Mouse (Mus musculus) small intestine, adult 2 months (tissue): ENCODE results near the gene Tjp2. TPM values are rescaled to one million over a fixed set of nuclear protein-coding genes. Genes with fewer than 3 reads are reported as not detected.
A peak's percentile ranks its signal among the peaks of the same experiment; 100 is the strongest.

Experiments used
- H3K27ac ChIP-seq: fragments of 200-500 bp; 2 replicates; pipeline ENCODE4 v1.5.1; 2012; ENCODE audit warnings: low read depth, low read length, control low read depth, inconsistent platforms; ENCODE audit not compliant: insufficient read depth
- H3K27me3 ChIP-seq: fragments of 200-500 bp; 2 replicates; pipeline ENCODE4 v1.6.1; 2012; ENCODE audit warnings: mild to moderate bottlenecking, moderate library complexity, low read length, inconsistent platforms; ENCODE audit not compliant: control insufficient read depth, insufficient read depth
- H3K36me3 ChIP-seq: fragments of 200-500 bp; 2 replicates; pipeline ENCODE4 v1.6.1; 2012; ENCODE audit warnings: mild to moderate bottlenecking, low read length, control low read depth, inconsistent platforms; ENCODE audit not compliant: control insufficient read depth, insufficient read depth
- H3K4me1 ChIP-seq: fragments of 200-500 bp; 2 replicates; pipeline ENCODE4 v1.6.1; 2012; ENCODE audit warnings: low read length, inconsistent platforms, mixed read lengths; ENCODE audit not compliant: control insufficient read depth, insufficient read depth, insufficient read length
- H3K4me3 ChIP-seq: fragments of 200-500 bp; 2 replicates; pipeline ENCODE4 v1.5.1; 2012; ENCODE audit warnings: low read depth, mild to moderate bottlenecking, control low read depth, inconsistent platforms, low read length, moderate library complexity
- CTCF ChIP-seq: fragments of 200-500 bp; IDR thresholded peaks from 2 replicates; pipeline ENCODE4 v1.5.1; 2012; ENCODE audit warnings: low read depth, mild to moderate bottlenecking, control low read depth, inconsistent platforms, low read length, moderate library complexity, mixed read lengths; ENCODE audit not compliant: insufficient replicate concordance, insufficient read length; ENCODE audit errors: extremely low read depth
- POLR2A ChIP-seq: fragments of 200-500 bp; IDR thresholded peaks from 2 replicates; pipeline ENCODE4 v1.6.1; 2012; ENCODE audit warnings: low read depth, mild to moderate bottlenecking, control low read depth, inconsistent platforms, low read length, moderate library complexity
- WGBS: fragments of 180-500 bp; shearing (Covaris S2); methylation state at CpG from one replicate; pipeline ENCODE4 v1.1.7; 2018; 5-methylcytosine and 5-hydroxymethylcytosine counted together
- polyA plus RNA-seq: library from polyadenylated mRNA; depleted of rRNA; stranded (reverse); fragments of >200 nt; gene quantifications from 2 replicates; pipeline ENCODE4 v1.2.3, GENCODE M21; 2012

The Tjp2 gene
- polyA plus RNA-seq, 1 experiment, result 74.0 TPM

- H3K27ac ChIP-seq, result no peak overlapping the region
- TF ChIP-seq CTCF, result no peak
- TF ChIP-seq POLR2A, result no peak
- no peaks in the 10 kb centered on the region for H3K4me1 ChIP-seq
- peaks cover 12% of the 10 kb centered on the region for H3K36me3 ChIP-seq
- WGBS, result 65% methylated on average over 2 of the region's 2 CpGs
- H3K27me3 ChIP-seq, result no peaks in the 10 kb centered on the region
- H3K4me3 ChIP-seq, result no peak overlapping the region
These were observed 134.5 kb downstream of the Tjp2 start for GRCm38 (mm10) chr19:24090366-24090765.

GRCm38 (mm10) chr19:24085306-24085705, 139.5 kb downstream of the Tjp2 start:
- TF ChIP-seq POLR2A (no peak), CTCF (no peak)
- WGBS, result 80% methylated on average over 2 of the region's 2 CpGs

GRCm38 (mm10) chr19:24080417-24081080, 144.3 kb downstream of the Tjp2 start:
- H3K27me3 ChIP-seq, result no peaks in the 10 kb centered on the region
- no peak overlapping the region for H3K27ac ChIP-seq
- no peaks in the 10 kb centered on the region for H3K36me3 ChIP-seq
- TF ChIP-seq CTCF (no peak), POLR2A (no peak)
- no peak overlapping the region for H3K4me3 ChIP-seq
- H3K4me1 ChIP-seq, result no peaks in the 10 kb centered on the region
- WGBS, result 83% methylated on average over 8 of the region's 8 CpGs

More at GRCm38 (mm10) chr19:24085306-24085705, 139.5 kb downstream of the Tjp2 start:
- H3K4me3 ChIP-seq, result no peak overlapping the region
- H3K27me3 ChIP-seq, result no peaks in the 10 kb centered on the region
- no peak overlapping the region for H3K27ac ChIP-seq
- no peaks in the 10 kb centered on the region for H3K4me1 ChIP-seq
- H3K36me3 ChIP-seq, result no peaks in the 10 kb centered on the region

- TF ChIP-seq CTCF, result no peak
- no peak for TF ChIP-seq POLR2A
- 91% methylated on average over 3 of the region's 3 CpGs for WGBS
- Histone ChIP-seq H3K36me3 (no peaks in the 10 kb centered on the region), H3K27ac (no peak overlapping the region), H3K27me3 (no peaks in the 10 kb centered on the region), H3K4me1 (peaks cover 5% of the 10 kb centered on the region; the same call in 1 of the 2 replicates), H3K4me3 (no peak overlapping the region)
These were observed 147.2 kb downstream of the Tjp2 start for GRCm38 (mm10) chr19:24077658-24078057.

GRCm38 (mm10) chr19:24076536-24076935, 148.3 kb downstream of the Tjp2 start:
- WGBS, result 91% methylated on average over 7 of the region's 7 CpGs
- TF ChIP-seq CTCF, result no peak
- TF ChIP-seq POLR2A, result no peak

GRCm38 (mm10) chr19:24075927-24076326, 148.9 kb downstream of the Tjp2 start:
- H3K27me3 ChIP-seq, result no peaks in the 10 kb centered on the region
- peaks cover 6% of the 10 kb centered on the region; the same call in 1 of the 2 replicates for H3K4me1 ChIP-seq
- no peaks in the 10 kb centered on the region for H3K36me3 ChIP-seq
- no peak overlapping the region for H3K27ac ChIP-seq
- no peak overlapping the region for H3K4me3 ChIP-seq
- 72% methylated on average over 8 of the region's 8 CpGs for WGBS
- no peak for TF ChIP-seq CTCF
- no peak for TF ChIP-seq POLR2A

More at GRCm38 (mm10) chr19:24076536-24076935, 148.3 kb downstream of the Tjp2 start:
- Histone ChIP-seq H3K27me3 (no peaks in the 10 kb centered on the region), H3K36me3 (no peaks in the 10 kb centered on the region), H3K4me3 (no peak overlapping the region), H3K4me1 (peaks cover 6% of the 10 kb centered on the region; the same call in 1 of the 2 replicates), H3K27ac (no peak overlapping the region)

GRCm38 (mm10) chr19:24073155-24073554, 151.7 kb downstream of the Tjp2 start:
- 81% methylated on average over 4 of the region's 4 CpGs for WGBS
- no peak for TF ChIP-seq CTCF
- TF ChIP-seq POLR2A, result no peak
- H3K27ac ChIP-seq, result no peak overlapping the region
- no peak overlapping the region for H3K4me3 ChIP-seq
- no peaks in the 10 kb centered on the region for H3K27me3 ChIP-seq
- no peaks in the 10 kb centered on the region for H3K36me3 ChIP-seq
- H3K4me1 ChIP-seq, result peaks cover 6% of the 10 kb centered on the region; the same call in 1 of the 2 replicates

GRCm38 (mm10) chr19:24064348-24064895, 160.4 kb downstream of the Tjp2 start:
- WGBS, result 26% methylated on average over 12 of the region's 12 CpGs
- TF ChIP-seq POLR2A (no peak), CTCF (no peak)
- H3K27ac ChIP-seq, result peak overlapping the region; percentile 80

More at GRCm38 (mm10) chr19:24064348-24064895, 160.4 kb downstream of the Tjp2 start:
- Histone ChIP-seq H3K36me3 (no peaks in the 10 kb centered on the region), H3K27me3 (no peaks in the 10 kb centered on the region), H3K4me3 (peak overlapping the region; percentile 41), H3K4me1 (peaks cover 3% of the 10 kb centered on the region; the same call in 1 of the 2 replicates)
